Mouse (Mus musculus) myocyte (in vitro differentiated cells): ENCODE results near the gene Sag.

Source experiments
- CEBPB ChIP-seq: IDR thresholded peaks from 2 replicates; pipeline ENCODE4 v1.6.1; 2011; ENCODE audit warnings: mild to moderate bottlenecking, moderate library complexity; ENCODE audit not compliant: poor library complexity, insufficient read depth, severe bottlenecking
- E2F4 ChIP-seq: IDR thresholded peaks from one replicate; pipeline ENCODE4 v1.6.1; 2011; ENCODE audit warnings: mild to moderate bottlenecking, control low read depth, moderate library complexity; ENCODE audit not compliant: insufficient read depth
- MYOD1 ChIP-seq, 3 experiments: IDR thresholded peaks; one replicate each; pipeline ENCODE4 v1.6.1; 2011; ENCODE audit warnings: control low read depth in 2 of 3, low read depth in 2 of 3, mild to moderate bottlenecking in 2 of 3, moderate library complexity in 1 of 3; ENCODE audit not compliant: insufficient read length in 2 of 3, control insufficient read depth in 1 of 3
- MYOG ChIP-seq, 3 experiments: IDR thresholded peaks; one replicate each; pipeline ENCODE4 v1.6.1; 2011; ENCODE audit warnings: control low read depth in 2 of 3, low read depth in 2 of 3, mild to moderate bottlenecking in 2 of 3; ENCODE audit not compliant: insufficient read length in 2 of 3, control insufficient read depth in 1 of 3, insufficient read depth in 1 of 3
- POLR2A ChIP-seq: IDR thresholded peaks from one replicate; pipeline ENCODE4 v1.6.1; 2011; ENCODE audit warnings: low read depth, mild to moderate bottlenecking, control low read depth, moderate library complexity; ENCODE audit not compliant: insufficient read length
- POLR2AphosphoS2 ChIP-seq: IDR thresholded peaks from one replicate; pipeline ENCODE4 v1.6.1; 2011; ENCODE audit warnings: low read depth, control low read depth; ENCODE audit not compliant: insufficient read length
- TCF12 ChIP-seq: IDR thresholded peaks from one replicate; pipeline ENCODE4 v1.6.1; 2011; ENCODE audit warnings: mild to moderate bottlenecking, control low read depth; ENCODE audit not compliant: poor library complexity, insufficient read depth, severe bottlenecking
- USF1 ChIP-seq: IDR thresholded peaks from one replicate; pipeline ENCODE4 v1.6.1; 2011; ENCODE audit warnings: low read depth, mild to moderate bottlenecking, control low read depth, moderate library complexity

- TF ChIP-seq TCF12 (peak; percentile 34), POLR2AphosphoS2 (no peak), POLR2A (no peak), E2F4 (no peak), MYOG (IDR thresholded peaks at IDR 0.05; ENCODE audit: control insufficient read depth in 1 of 3, insufficient read depth in 1 of 3, insufficient read length in 2 of 3, low read depth in 2 of 3) (peak in 1 of 3 experiments; percentile 80), CEBPB (no peak), USF1 (no peak), MYOD1 (IDR thresholded peaks at IDR 0.05; ENCODE audit: control insufficient read depth in 1 of 3, insufficient read length in 2 of 3, low read depth in 2 of 3) (peak in 2 of 3 experiments; percentile 12 to 46)
Measured at GRCm38 (mm10) chr1:87879034-87879433, 75.6 kb downstream of the Sag start.
